Mouse (Mus musculus): ENCODE data around the gene Ccdc3. TPM values are rescaled to one million over a fixed set of nuclear protein-coding genes. Genes with fewer than 3 reads are reported as not detected.
A peak's percentile ranks its signal among the peaks of the same experiment; 100 is the strongest.

Ccdc3 gene
- total RNA-seq (2021), result 10 to 100 TPM; 19.6 to 25.3 TPM
- long read RNA-seq, experiment 1, transcript Ccdc3-201 (3 exons, 2,670 nt), result major isoform, 26 of 31 reads
- long read RNA-seq, experiment 1, partial matches to known transcripts, result 0 of 31 reads
- long read RNA-seq, experiment 1, other reads (novel, unspliced or antisense), result 5 of 31 reads
- long read RNA-seq, experiment 2, transcript Ccdc3-201 (3 exons, 2,670 nt), result major isoform, 26 of 32 reads
- long read RNA-seq, experiment 2, partial matches to known transcripts, result 0 of 32 reads
- long read RNA-seq, experiment 2, other reads (novel, unspliced or antisense), result 6 of 32 reads

GRCm38 (mm10) chr2:5137500-5138286 lies at the start of gene Ccdc3:
Gene Ccdc3 (plus strand): TSS chr2:5137776.
- peak in 1 of 2 experiments; percentile 19 for DNase-seq (ENCODE audit: low spot score in 2 of 2)
- intact Hi-C loops (cut with DNase I), result no loop called here

- intact Hi-C loops (cut with DNase I), result loop anchor here (5.0 kb wide), 2 partner anchors 152 to 307 kb away; no protein-coding TSS in a partner anchor
- peak; percentile 64 to 70 for DNase-seq (ENCODE audit: low spot score in 2 of 2)
These were observed 47.2 kb upstream of the Ccdc3 start for GRCm38 (mm10) chr2:5090385-5090784.

- intact Hi-C loops (cut with DNase I), result loop anchor here (5.0 kb wide), 2 partner anchors 147 to 302 kb away; no protein-coding TSS in a partner anchor
- DNase-seq (ENCODE audit: low spot score in 2 of 2), result peak in 1 of 2 experiments; percentile 28
These were observed 42.7 kb upstream of the Ccdc3 start for GRCm38 (mm10) chr2:5094876-5095275.

GRCm38 (mm10) chr2:5095316-5095715 lies 42.3 kb upstream of the Ccdc3 start:
- intact Hi-C loops (cut with DNase I), result no loop called here
- DNase-seq (ENCODE audit: low spot score in 2 of 2), result no peak

- intact Hi-C loops (cut with DNase I), result no loop called here
- peak; percentile 29 to 31 for DNase-seq (ENCODE audit: low spot score in 2 of 2)
These were observed 39.7 kb upstream of the Ccdc3 start for GRCm38 (mm10) chr2:5097786-5098445.

GRCm38 (mm10) chr2:5099176-5099575 lies 38.4 kb upstream of the Ccdc3 start:
- DNase-seq (ENCODE audit: low spot score in 2 of 2), result no peak
- intact Hi-C loops (cut with DNase I), result no loop called here

GRCm38 (mm10) chr2:5101743-5102245 lies 35.8 kb upstream of the Ccdc3 start:
- intact Hi-C loops (cut with DNase I), result no loop called here
- DNase-seq (ENCODE audit: low spot score in 2 of 2), result peak in 1 of 2 experiments; percentile 51

GRCm38 (mm10) chr2:5102891-5103290 lies 34.7 kb upstream of the Ccdc3 start:
- intact Hi-C loops (cut with DNase I), result no loop called here
- DNase-seq (ENCODE audit: low spot score in 2 of 2), result no peak

- intact Hi-C loops (cut with DNase I), result no loop called here
- DNase-seq (ENCODE audit: low spot score in 2 of 2), result no peak
These were observed 24.7 kb upstream of the Ccdc3 start for GRCm38 (mm10) chr2:5112785-5113291.

GRCm38 (mm10) chr2:5114386-5114785 lies 23.2 kb upstream of the Ccdc3 start:
- intact Hi-C loops (cut with DNase I), result no loop called here
- no peak for DNase-seq (ENCODE audit: low spot score in 2 of 2)

GRCm38 (mm10) chr2:5116856-5117532 lies 20.6 kb upstream of the Ccdc3 start:
- intact Hi-C loops (cut with DNase I), result no loop called here
- no peak for DNase-seq (ENCODE audit: low spot score in 2 of 2)

GRCm38 (mm10) chr2:5125506-5125905 lies 12.1 kb upstream of the Ccdc3 start:
- no peak for DNase-seq (ENCODE audit: low spot score in 2 of 2)
- intact Hi-C loops (cut with DNase I), result no loop called here

GRCm38 (mm10) chr2:5127369-5127768 lies 10.2 kb upstream of the Ccdc3 start:
- intact Hi-C loops (cut with DNase I), result no loop called here
- peak; percentile 20 to 71 for DNase-seq (ENCODE audit: low spot score in 2 of 2)

- no peak for DNase-seq (ENCODE audit: low spot score in 2 of 2)
- intact Hi-C loops (cut with DNase I), result no loop called here
These were observed 8.5 kb upstream of the Ccdc3 start for GRCm38 (mm10) chr2:5129099-5129498.

GRCm38 (mm10) chr2:5132046-5132445 lies 5.5 kb upstream of the Ccdc3 start:
- intact Hi-C loops (cut with DNase I), result no loop called here
- DNase-seq (ENCODE audit: low spot score in 2 of 2), result no peak

GRCm38 (mm10) chr2:5134959-5135743 lies 2.4 kb upstream of the Ccdc3 start:
- no peak for DNase-seq (ENCODE audit: low spot score in 2 of 2)
- intact Hi-C loops (cut with DNase I), result no loop called here

GRCm38 (mm10) chr2:5139961-5140360 lies 2.4 kb downstream of the Ccdc3 start:
- intact Hi-C loops (cut with DNase I), result no loop called here

GRCm38 (mm10) chr2:5144446-5144845 lies 6.9 kb downstream of the Ccdc3 start:
- no peak for DNase-seq (ENCODE audit: low spot score in 2 of 2)

More at GRCm38 (mm10) chr2:5139961-5140360, 2.4 kb downstream of the Ccdc3 start:
- no peak for DNase-seq (ENCODE audit: low spot score in 2 of 2)

More at GRCm38 (mm10) chr2:5144446-5144845, 6.9 kb downstream of the Ccdc3 start:
- intact Hi-C loops (cut with DNase I), result no loop called here

Data from left cerebral cortex, postnatal 14 days (tissue).